In the genomic region with DNA sequence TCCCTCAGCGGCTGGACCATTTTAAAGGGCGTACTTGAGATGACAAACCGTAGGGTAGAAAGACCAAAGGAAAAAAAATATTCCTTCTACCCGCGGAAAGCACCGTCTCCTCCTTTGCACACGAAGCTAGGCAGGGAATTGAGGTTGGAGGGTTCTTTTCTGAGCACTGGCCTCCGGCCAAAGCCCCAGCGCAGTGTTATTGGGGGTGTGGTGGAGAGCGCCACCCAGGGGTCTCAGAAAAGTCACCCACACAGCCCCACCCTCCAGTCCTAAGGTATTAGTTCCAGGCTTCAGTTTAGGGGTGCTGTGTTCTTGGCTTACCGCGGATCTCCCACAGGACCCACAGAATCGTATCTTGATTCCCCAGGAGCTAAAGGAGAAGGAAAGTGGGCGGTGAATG, we compare ENCODE assay signal across 8 mouse cellular contexts. TPM values are rescaled to one million over a fixed set of nuclear protein-coding genes. Genes with fewer than 3 reads are reported as not detected.
A peak's percentile ranks its signal among the peaks of the same experiment; 100 is the strongest.
DNase-seq lines count a peak whose midpoint lies in the region; ATAC-seq and TF ChIP-seq lines count a peak whose summit lies in the region.

No protein-coding gene starts in this region.

- no peak overlapping the region for H3K27ac ChIP-seq in forebrain, embryonic 16.5 days (ENCODE audit: low read length)
- H3K27ac ChIP-seq in intestine, embryonic 14.5 days (ENCODE audit: low read depth): no peak overlapping the region
- H3K27ac ChIP-seq in lung, postnatal 0 days (ENCODE audit: low read length): 0 out of 2 replicates have a peak overlapping the region, but pooled peaks have one; percentile 97
- peak overlapping the region; percentile 9; the same call in 1 of the 2 replicates for H3K27ac ChIP-seq in stomach, postnatal 0 days (replicated peaks)

- H3K4me1 ChIP-seq in forebrain, embryonic 16.5 days (replicated peaks; ENCODE audit: control insufficient read depth, insufficient read depth, low read length): peaks cover 27% of the 10 kb centered on the region
- H3K4me1 ChIP-seq in intestine, embryonic 14.5 days (replicated peaks; ENCODE audit: control insufficient read depth, insufficient read depth, low read length): peaks cover 18% of the 10 kb centered on the region
- H3K4me1 ChIP-seq in lung, postnatal 0 days (ENCODE audit: insufficient read depth, low read depth, low read length): peaks cover 24% of the 10 kb centered on the region
- H3K4me1 ChIP-seq in stomach, postnatal 0 days (replicated peaks; ENCODE audit: control insufficient read depth, insufficient read depth): no peaks in the 10 kb centered on the region

- 3% methylated on average over 14 of the region's 14 CpGs for WGBS in forebrain, embryonic 16.5 days
- 8% methylated on average over 14 of the region's 14 CpGs for WGBS in intestine, embryonic 14.5 days
- 10% methylated on average over 14 of the region's 14 CpGs for WGBS in lung, postnatal 0 days
- WGBS in stomach, postnatal 0 days: 16% methylated on average over 14 of the region's 14 CpGs

- ATAC-seq in forebrain, embryonic 16.5 days: no peak
- ATAC-seq in intestine, embryonic 14.5 days (replicated peaks; ENCODE audit: low FRiP score, low TSS enrichment, low read depth): no peak
- no peak for ATAC-seq in lung, postnatal 0 days
- ATAC-seq in stomach, postnatal 0 days (ENCODE audit: low FRiP score, low TSS enrichment): no peak

- DNase-seq in thymus, postnatal 4 days: peak; percentile 55
- DNase-seq in thymus, adult 18-20 months: no peak
- DNase-seq in intestine, embryonic 14.5 days (ENCODE audit: low spot score): no peak
- peak; percentile 57 for DNase-seq in lung, postnatal 0 days (ENCODE audit: low spot score)
- peak; percentile 35 for DNase-seq in stomach, postnatal 0 days (ENCODE audit: low spot score)
- no peak for DNase-seq in adrenal gland, adult 8-10 months
- DNase-seq in layer of hippocampus, postnatal 36 days: no peak

- H3K27me3 ChIP-seq in forebrain, embryonic 16.5 days (replicated peaks; ENCODE audit: control insufficient read depth, insufficient read depth, low read length): peaks cover 29% of the 10 kb centered on the region
- H3K27me3 ChIP-seq in intestine, embryonic 14.5 days (replicated peaks; ENCODE audit: control insufficient read depth, insufficient read depth, low read length): peaks cover 55% of the 10 kb centered on the region
- H3K27me3 ChIP-seq in lung, postnatal 0 days (replicated peaks; ENCODE audit: insufficient read depth, low read length): no peaks in the 10 kb centered on the region
- H3K27me3 ChIP-seq in stomach, postnatal 0 days (ENCODE audit: control insufficient read depth, insufficient read depth, low read length): peaks cover 5% of the 10 kb centered on the region; the same call in 1 of the 2 replicates

- no peak for TF ChIP-seq EP300 in lung, postnatal 0 days (IDR thresholded peaks at IDR 0.05)
- no peak for TF ChIP-seq EP300 in stomach, postnatal 0 days (optimal IDR thresholded peaks at IDR 0.05)

- no peaks in the 10 kb centered on the region for H3K36me3 ChIP-seq in forebrain, embryonic 16.5 days (ENCODE audit: control insufficient read depth, insufficient read depth)
- H3K36me3 ChIP-seq in intestine, embryonic 14.5 days (ENCODE audit: control insufficient read depth, insufficient read depth, low read length): no peaks in the 10 kb centered on the region
- peaks cover 7% of the 10 kb centered on the region; the same call in 1 of the 2 replicates for H3K36me3 ChIP-seq in lung, postnatal 0 days (ENCODE audit: insufficient read depth, low read length)
- H3K36me3 ChIP-seq in stomach, postnatal 0 days (ENCODE audit: control insufficient read depth, insufficient read depth, low read length): 0 out of 2 replicates have a peak, but pooled peaks cover 2% of the 10 kb centered on the region

- peak overlapping the region; percentile 66; the same call in 1 of the 2 replicates for H3K4me3 ChIP-seq in forebrain, embryonic 16.5 days (replicated peaks; ENCODE audit: low read length)
- H3K4me3 ChIP-seq in intestine, embryonic 14.5 days (ENCODE audit: low read depth, low read length): no peak overlapping the region
- H3K4me3 ChIP-seq in lung, postnatal 0 days (ENCODE audit: low read depth, low read length): peak overlapping the region; percentile 96; the same call in 1 of the 2 replicates
- H3K4me3 ChIP-seq in stomach, postnatal 0 days (ENCODE audit: low read depth, low read length): peak overlapping the region; percentile 77; the same call in 1 of the 2 replicates

- H3K9me3 ChIP-seq in forebrain, embryonic 16.5 days (ENCODE audit: control insufficient read depth, low read length): no peaks in the 10 kb centered on the region
- no peaks in the 10 kb centered on the region for H3K9me3 ChIP-seq in intestine, embryonic 14.5 days (ENCODE audit: control insufficient read depth, low read length)
- no peaks in the 10 kb centered on the region for H3K9me3 ChIP-seq in lung, postnatal 0 days (ENCODE audit: low read length)
- H3K9me3 ChIP-seq in stomach, postnatal 0 days (ENCODE audit: control insufficient read depth, low read length): no peaks in the 10 kb centered on the region

- peak overlapping the region; percentile 99 for H3K4me2 ChIP-seq in forebrain, embryonic 16.5 days (ENCODE audit: low read length)
- peak overlapping the region; percentile 95 for H3K4me2 ChIP-seq in intestine, embryonic 14.5 days (ENCODE audit: low read length)
- peak overlapping the region; percentile 80 for H3K4me2 ChIP-seq in lung, postnatal 0 days (replicated peaks; ENCODE audit: low read depth, low read length)
- peak overlapping the region; percentile 82 for H3K4me2 ChIP-seq in stomach, postnatal 0 days (replicated peaks; ENCODE audit: low read depth)

- TF ChIP-seq CTCF in lung, postnatal 0 days (IDR thresholded peaks at IDR 0.05): peak; percentile 57
- TF ChIP-seq CTCF in stomach, postnatal 0 days (IDR thresholded peaks at IDR 0.05; ENCODE audit: low read depth): peak; percentile 56

- no peak overlapping the region for H3K9ac ChIP-seq in forebrain, embryonic 16.5 days (replicated peaks; ENCODE audit: low read depth, low read length)
- no peak overlapping the region for H3K9ac ChIP-seq in intestine, embryonic 14.5 days (ENCODE audit: low read length)
- no peak overlapping the region for H3K9ac ChIP-seq in lung, postnatal 0 days (replicated peaks; ENCODE audit: low read depth)
- no peak overlapping the region; the same call in 1 of the 2 replicates for H3K9ac ChIP-seq in stomach, postnatal 0 days (ENCODE audit: low read length)

RNA-seq across cellular contexts. Expression of gene Zbtb16, which starts 1.2 kb away (rescaled TPM):
- 5.1 and 6.1 TPM in 2 replicates for polyA plus RNA-seq in forebrain, embryonic 16.5 days (2015; fragmentation: Nextera tagmentation; extraction: Ambion mirVana)
- polyA plus RNA-seq in intestine, embryonic 14.5 days (2014; fragmentation: Nextera tagmentation; extraction: Ambion mirVana): 2.4 and 3.4 TPM in 2 replicates
- 3.9 and 19.7 TPM in 2 replicates for polyA plus RNA-seq in lung, postnatal 0 days (2015; fragmentation: Nextera tagmentation; extraction: Ambion mirVana)
- 1.2 and 1.7 TPM in 2 replicates for polyA plus RNA-seq in stomach, postnatal 0 days (2015; fragmentation: Nextera tagmentation; extraction: Ambion mirVana)
- total RNA-seq in adrenal gland, adult 8-10 months (2022): 10 to 100 TPM; 35.2 to 79.6 (median 54.4) TPM
- total RNA-seq in layer of hippocampus, postnatal 36 days (2021): 100 to 1,000 TPM; 104 to 149 TPM

Comparison
In these comparisons a context has a peak if more than half of its experiments do, and no peak if none do; other contexts are left out.
1. DNase-seq: peak in thymus, postnatal 4 days (single experiment), lung, postnatal 0 days (single experiment) and stomach, postnatal 0 days (single experiment); none in thymus, adult 18-20 months (0 of 2), intestine, embryonic 14.5 days (single experiment), adrenal gland, adult 8-10 months (single experiment) and layer of hippocampus, postnatal 36 days (0 of 2).
2. H3K27ac ChIP-seq: peak in lung, postnatal 0 days (single experiment) and stomach, postnatal 0 days (single experiment); none in forebrain, embryonic 16.5 days (single experiment) and intestine, embryonic 14.5 days (single experiment).
3. Peak in every context shown above with its lines, with median percentiles within 50 percentile points of each other: H3K4me2 ChIP-seq.